Mouse (Mus musculus): ENCODE results near the gene Pak4.
"Not testable (repeated sequence)": the region's sequence is repeated elsewhere in the genome, so short reads cannot be mapped to it uniquely, and the experiment has no call there.

Gene Pak4

DNA sequence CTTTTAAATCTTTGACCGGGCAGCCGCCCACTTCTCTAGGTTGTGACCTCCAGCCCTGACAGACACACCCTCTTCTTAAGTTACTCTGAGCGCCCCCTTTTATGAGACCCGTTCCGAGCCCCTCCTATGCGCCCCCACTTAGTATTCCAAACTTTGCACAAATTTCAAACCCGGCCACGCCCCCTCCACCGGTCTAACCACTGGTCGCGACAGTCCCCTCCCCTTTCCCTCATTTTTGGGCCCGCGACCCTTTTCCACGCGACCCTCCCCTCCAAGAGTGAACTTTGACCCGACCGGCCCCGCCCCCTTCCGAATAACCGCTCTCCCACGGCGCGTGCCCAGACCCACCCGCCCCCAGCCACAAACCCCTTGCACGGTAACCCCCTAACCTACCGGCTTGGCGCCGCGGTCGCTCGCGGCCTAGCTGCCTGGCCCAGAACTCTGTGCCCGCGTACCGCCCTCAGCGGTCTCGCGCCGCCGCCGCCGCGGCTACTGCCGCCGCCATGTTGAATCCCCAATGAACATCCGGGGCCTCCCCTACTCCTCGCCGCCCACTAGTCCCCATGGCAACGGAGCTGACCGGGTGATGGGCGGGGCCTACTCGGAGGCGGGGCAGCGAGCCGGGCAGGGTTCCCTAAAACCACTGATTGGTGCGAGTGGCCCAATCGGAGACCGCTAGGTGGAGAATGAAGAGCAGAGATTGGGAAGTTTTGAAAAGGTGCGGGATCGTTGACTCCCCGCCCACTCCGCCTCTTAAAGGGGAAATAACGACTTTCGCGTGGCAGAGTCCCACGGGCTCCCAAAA is at the start of gene Pak4, which contains the start of gene Samd4b:
Gene Pak4, minus strand, starts transcription at position 544 of the 805 bp plus-strand sequence.
Gene Samd4b, minus strand, starts transcription at position 503 of the 805 bp plus-strand sequence.
- DNase-seq (ENCODE audit: low read depth, low spot score), result peak; percentile 97

DNA sequence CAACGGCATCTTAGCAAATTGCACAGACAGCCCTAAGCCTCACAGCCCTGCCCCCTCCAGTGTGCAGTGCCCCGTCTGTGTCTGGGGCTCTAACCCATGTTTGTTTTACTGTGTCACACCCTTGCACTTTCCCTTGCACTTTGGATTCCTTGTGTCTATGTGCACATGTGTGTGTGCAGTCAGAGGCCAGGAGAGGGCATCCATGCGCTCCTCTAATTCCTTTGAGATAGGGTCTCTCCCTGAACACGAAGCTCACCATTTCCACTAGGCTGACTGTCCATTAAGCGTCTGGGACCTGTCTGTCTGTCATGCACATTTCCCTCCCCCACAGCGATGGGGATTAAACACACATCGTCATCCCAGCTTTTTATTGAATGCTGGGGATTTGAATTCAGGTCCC is 49.0 kb upstream of the Pak4 start:
- no peak for DNase-seq (ENCODE audit: low read depth, low spot score)

- DNase-seq (ENCODE audit: low read depth, low spot score), result no peak
Observed at GRCm38 (mm10) chr7:28645947-28646475, 48.0 kb upstream of the Pak4 start.

DNA sequence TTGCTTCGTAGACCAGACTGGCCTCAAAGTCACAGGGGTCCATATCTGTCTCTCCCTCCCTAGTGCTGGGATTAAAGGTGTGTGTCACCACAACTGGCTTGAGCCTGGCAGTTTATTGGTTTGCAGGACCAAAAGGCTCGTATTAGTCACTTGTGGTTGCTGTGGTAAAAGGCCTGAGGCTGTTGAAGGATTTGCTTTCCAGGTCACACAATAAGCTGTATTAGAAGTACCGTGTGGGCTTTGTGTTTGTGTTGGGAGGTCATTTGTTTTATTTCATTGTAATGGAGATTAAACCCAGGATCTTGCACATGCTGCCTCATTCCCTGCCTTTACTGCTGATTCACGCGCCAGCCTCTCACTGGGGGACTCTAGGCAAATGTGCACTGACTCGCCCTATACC is 47.4 kb upstream of the Pak4 start:
- DNase-seq (ENCODE audit: low read depth, low spot score), result no peak

DNA sequence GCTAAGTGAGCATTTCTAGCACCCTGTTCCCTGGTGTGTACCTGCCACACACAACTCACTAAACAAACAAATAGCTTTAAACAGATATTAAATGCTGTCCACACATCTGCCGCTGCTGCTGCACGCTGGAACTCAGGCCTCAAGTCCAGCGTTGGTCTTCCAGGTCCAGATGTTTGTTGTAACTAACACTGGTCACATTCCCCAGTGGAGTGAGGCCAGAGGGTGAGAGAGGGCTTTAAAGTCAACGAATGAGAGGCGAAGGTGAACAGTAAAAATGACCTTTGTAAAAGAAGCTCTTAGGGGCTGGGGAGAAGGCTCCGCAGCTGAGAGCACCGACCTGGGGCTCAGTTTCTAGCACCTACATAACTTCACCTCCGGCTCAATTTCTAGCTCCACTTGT is 43.6 kb upstream of the Pak4 start:
- no peak for DNase-seq (ENCODE audit: low read depth, low spot score)

DNA sequence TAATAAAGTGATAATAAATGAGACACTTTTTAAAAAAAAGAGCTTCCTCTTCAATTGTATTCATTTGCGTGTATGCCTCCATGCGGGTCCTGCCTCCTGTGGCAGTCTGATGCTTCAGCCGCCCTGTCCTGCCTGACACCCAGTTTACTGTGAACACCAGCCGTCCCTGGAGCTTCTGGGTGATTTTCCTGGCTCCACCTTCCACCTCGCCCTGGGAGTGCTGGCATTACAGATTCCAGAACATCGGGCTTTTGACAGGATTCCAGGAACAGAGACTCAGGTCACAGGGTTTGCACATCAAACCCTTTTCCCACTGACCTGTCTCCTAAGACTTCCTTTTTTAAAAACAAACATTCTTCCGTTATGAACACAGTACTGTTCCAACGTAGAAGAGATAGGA is 39.5 kb upstream of the Pak4 start:
- no peak for DNase-seq (ENCODE audit: low read depth, low spot score)

GRCm38 (mm10) chr7:28634128-28634527 is 36.1 kb upstream of the Pak4 start:
- DNase-seq (ENCODE audit: low read depth, low spot score), result no peak

DNA sequence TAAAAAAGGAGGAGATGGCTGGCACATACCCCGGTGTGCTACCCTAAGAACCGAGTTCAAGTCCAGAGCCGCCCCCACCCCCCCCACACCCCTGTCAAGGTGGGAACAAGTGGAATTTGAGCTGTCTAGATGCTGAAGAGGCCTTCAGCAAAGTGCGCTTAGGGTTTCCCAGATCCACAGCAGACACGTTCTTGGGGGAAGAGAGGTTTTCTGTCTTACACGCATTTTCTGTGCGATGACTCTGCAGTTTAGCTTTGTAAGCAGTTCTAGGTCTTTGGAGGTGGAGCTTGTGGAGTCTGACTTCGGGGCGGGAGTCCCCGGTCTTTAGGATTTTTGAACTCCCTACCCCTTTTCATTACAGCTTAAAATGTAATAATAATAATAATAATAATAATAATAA is 33.1 kb upstream of the Pak4 start, which contains the start of gene Acp7:
Gene Acp7, minus strand, starts transcription at position 260 of the 400 bp plus-strand sequence.
- DNase-seq (ENCODE audit: low read depth, low spot score), result no peak

- DNase-seq (ENCODE audit: low read depth, low spot score), result no peak
Observed at GRCm38 (mm10) chr7:28624791-28625190, 26.8 kb upstream of the Pak4 start.

DNA sequence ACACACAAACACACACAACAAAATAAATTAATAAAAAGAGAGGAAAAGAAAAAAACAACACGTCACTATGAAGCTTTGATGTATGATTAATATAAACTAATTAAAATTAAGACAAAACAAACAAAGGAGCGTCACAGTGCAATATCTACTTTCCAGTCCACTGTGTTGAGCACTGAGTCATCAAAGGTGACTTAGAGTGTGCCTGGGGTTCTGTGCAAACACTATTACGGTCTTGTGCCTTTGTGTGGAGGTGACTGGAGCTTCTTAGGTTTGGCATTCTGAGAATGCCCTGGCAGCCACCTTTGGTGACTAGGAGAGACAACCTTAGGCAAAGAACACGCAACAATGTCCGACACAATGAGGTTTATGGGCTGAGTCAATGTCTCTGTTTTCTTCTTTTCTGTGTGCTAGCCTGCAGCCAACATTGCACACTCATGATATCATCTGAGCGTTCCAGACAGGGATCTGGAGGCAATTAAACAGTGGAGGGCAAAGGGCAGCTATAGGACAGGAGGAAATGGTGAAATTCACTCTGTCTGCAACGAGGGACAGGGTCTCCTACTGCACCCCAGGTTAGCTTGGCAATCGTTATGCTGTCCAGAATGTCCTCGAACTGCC is 21.2 kb upstream of the Pak4 start:
- no peak for DNase-seq (ENCODE audit: low read depth, low spot score)

- DNase-seq (ENCODE audit: low read depth, low spot score), result no peak
Observed at GRCm38 (mm10) chr7:28605951-28606350, 8.0 kb upstream of the Pak4 start.

- DNase-seq (ENCODE audit: low read depth, low spot score), result not testable (repeated sequence)
Observed at GRCm38 (mm10) chr7:28603788-28604187, 5.8 kb upstream of the Pak4 start.

- DNase-seq (ENCODE audit: low read depth, low spot score), result no peak
Observed at GRCm38 (mm10) chr7:28603136-28603535, 5.2 kb upstream of the Pak4 start.

DNA sequence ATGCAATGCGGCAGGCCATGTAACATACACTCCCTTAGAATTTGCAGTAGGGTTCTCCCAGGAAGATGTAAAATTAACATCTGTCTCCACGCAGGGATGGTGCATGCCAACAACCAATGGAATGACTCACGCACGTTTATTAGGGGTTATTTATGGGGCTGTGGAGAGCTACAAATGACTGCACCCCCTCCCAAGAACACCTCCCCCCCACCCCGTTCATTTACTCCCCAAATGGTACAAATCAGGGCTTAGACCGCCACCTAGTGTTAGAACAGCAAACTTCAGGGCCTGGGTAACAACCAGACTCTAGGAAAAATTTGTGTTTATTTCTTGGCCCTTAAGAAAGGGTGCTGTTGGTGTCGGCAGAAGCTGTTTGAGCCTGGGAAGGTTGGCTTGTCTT is 3.7 kb upstream of the Pak4 start:
- peak; percentile 69 for DNase-seq (ENCODE audit: low read depth, low spot score)

DNA sequence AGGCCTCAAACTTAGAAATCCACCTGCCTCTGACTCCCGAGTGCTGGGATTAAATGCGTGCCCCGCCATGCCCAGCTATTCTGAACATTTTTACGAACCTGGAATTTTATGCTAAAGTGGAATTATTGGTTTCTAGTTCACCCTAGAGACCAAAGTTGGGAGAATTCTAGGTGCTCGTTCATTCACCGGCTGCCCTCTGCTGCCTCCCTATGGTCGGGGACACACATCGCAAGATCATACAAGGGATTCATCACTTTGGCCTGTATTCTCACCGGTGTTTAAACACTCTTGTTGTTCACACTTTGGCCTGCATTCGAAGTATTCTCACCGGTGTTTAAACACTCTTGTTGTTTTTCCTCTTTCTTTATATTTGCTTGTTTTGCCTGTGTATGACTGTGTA is 3.0 kb upstream of the Pak4 start:
- peak; percentile 58 for DNase-seq (ENCODE audit: low read depth, low spot score)

GRCm38 (mm10) chr7:28598951-28599350 is 966 bp upstream of the Pak4 start:
- no peak for DNase-seq (ENCODE audit: low read depth, low spot score)

DNA sequence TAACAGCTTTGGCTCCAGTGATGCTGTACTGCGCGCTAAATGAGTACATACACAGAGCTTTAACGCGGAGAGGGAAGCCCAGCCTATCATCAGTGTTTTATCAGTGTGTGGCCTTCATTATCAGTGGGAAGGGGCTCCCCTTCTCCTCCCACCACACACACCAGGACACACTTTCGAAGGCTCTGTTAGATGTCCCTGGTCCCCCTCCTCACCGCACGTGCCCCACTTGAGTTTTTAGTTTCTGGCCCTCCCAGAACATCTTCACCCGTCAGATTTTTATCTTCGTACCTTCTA is 761 bp downstream of the Pak4 start:
- no peak for DNase-seq (ENCODE audit: low read depth, low spot score)

GRCm38 (mm10) chr7:28596436-28597276 is 1.3 kb downstream of the Pak4 start:
- no peak for DNase-seq (ENCODE audit: low read depth, low spot score)

DNA sequence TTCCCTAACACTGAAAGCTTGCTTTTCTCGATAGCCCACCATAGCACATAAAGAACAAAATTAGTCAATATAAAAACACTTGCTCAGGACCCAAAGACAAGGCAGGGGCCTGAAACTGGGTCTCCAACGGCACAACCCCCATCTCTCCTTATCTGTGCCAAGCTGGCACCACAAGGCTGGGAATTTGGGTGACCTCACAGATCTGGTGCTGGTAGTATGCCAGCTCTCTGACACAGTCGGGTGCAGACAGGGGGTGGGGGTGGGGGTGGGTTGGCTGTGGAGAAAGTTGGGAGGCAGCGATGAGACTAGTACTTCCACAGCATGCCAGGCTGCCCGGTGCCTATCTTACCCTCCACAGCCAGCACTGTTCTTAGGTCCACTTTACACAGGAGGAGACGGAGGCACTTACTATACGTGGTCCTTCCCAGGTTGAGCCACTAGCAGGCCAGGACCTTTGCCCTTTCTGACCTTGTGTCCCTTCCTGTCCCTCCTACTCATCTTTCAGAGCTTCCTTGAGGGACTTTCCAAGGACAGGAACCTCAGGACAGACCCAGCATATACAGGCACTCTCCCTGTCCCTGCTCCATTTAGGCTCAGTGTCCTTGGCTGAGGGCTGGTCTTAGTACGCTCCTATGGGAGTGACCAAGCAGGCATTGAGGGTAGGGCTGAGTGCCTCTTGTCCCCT is 2.1 kb downstream of the Pak4 start:
- no peak for DNase-seq (ENCODE audit: low read depth, low spot score)

GRCm38 (mm10) chr7:28593206-28594111 is 4.5 kb downstream of the Pak4 start:
- DNase-seq (ENCODE audit: low read depth, low spot score), result peak; percentile 35

Data from forelimb bud, embryonic 11.5 days (tissue).